Mouse (Mus musculus) small intestine, adult 2 months (tissue): ENCODE results near the gene Rapgef4. TPM values are rescaled to one million over a fixed set of nuclear protein-coding genes. Genes with fewer than 3 reads are reported as not detected.
A peak's percentile ranks its signal among the peaks of the same experiment; 100 is the strongest.

Experiments used
- H3K27ac ChIP-seq: fragments of 200-500 bp; 2 replicates; pipeline ENCODE4 v1.5.1; 2012; ENCODE audit warnings: low read depth, low read length, control low read depth, inconsistent platforms; ENCODE audit not compliant: insufficient read depth
- H3K27me3 ChIP-seq: fragments of 200-500 bp; 2 replicates; pipeline ENCODE4 v1.6.1; 2012; ENCODE audit warnings: mild to moderate bottlenecking, moderate library complexity, low read length, inconsistent platforms; ENCODE audit not compliant: control insufficient read depth, insufficient read depth
- H3K36me3 ChIP-seq: fragments of 200-500 bp; 2 replicates; pipeline ENCODE4 v1.6.1; 2012; ENCODE audit warnings: mild to moderate bottlenecking, low read length, control low read depth, inconsistent platforms; ENCODE audit not compliant: control insufficient read depth, insufficient read depth
- H3K4me1 ChIP-seq: fragments of 200-500 bp; 2 replicates; pipeline ENCODE4 v1.6.1; 2012; ENCODE audit warnings: low read length, inconsistent platforms, mixed read lengths; ENCODE audit not compliant: control insufficient read depth, insufficient read depth, insufficient read length
- H3K4me3 ChIP-seq: fragments of 200-500 bp; 2 replicates; pipeline ENCODE4 v1.5.1; 2012; ENCODE audit warnings: low read depth, mild to moderate bottlenecking, control low read depth, inconsistent platforms, low read length, moderate library complexity
- CTCF ChIP-seq: fragments of 200-500 bp; IDR thresholded peaks from 2 replicates; pipeline ENCODE4 v1.5.1; 2012; ENCODE audit warnings: low read depth, mild to moderate bottlenecking, control low read depth, inconsistent platforms, low read length, moderate library complexity, mixed read lengths; ENCODE audit not compliant: insufficient replicate concordance, insufficient read length; ENCODE audit errors: extremely low read depth
- POLR2A ChIP-seq: fragments of 200-500 bp; IDR thresholded peaks from 2 replicates; pipeline ENCODE4 v1.6.1; 2012; ENCODE audit warnings: low read depth, mild to moderate bottlenecking, control low read depth, inconsistent platforms, low read length, moderate library complexity
- WGBS: fragments of 180-500 bp; shearing (Covaris S2); methylation state at CpG from one replicate; pipeline ENCODE4 v1.1.7; 2018; 5-methylcytosine and 5-hydroxymethylcytosine counted together
- polyA plus RNA-seq: library from polyadenylated mRNA; depleted of rRNA; stranded (reverse); fragments of >200 nt; gene quantifications from 2 replicates; pipeline ENCODE4 v1.2.3, GENCODE M21; 2012

Rapgef4 gene
- polyA plus RNA-seq, 1 experiment: 2.7 TPM

GRCm38 (mm10) chr2:72117138-72118011 lies 136.3 kb downstream of the Rapgef4 start:
- WGBS: 65% methylated on average over 15 of the region's 15 CpGs
- H3K27ac ChIP-seq: peak overlapping the region; percentile 55
- H3K4me3 ChIP-seq: no peak overlapping the region
- TF ChIP-seq CTCF (no peak), POLR2A (no peak)
- no peaks in the 10 kb centered on the region for H3K36me3 ChIP-seq
- peaks cover 8% of the 10 kb centered on the region; the same call in 1 of the 2 replicates for H3K4me1 ChIP-seq
- H3K27me3 ChIP-seq: no peaks in the 10 kb centered on the region

- Histone ChIP-seq H3K4me3 (no peak overlapping the region), H3K27me3 (no peaks in the 10 kb centered on the region), H3K27ac (no peak overlapping the region), H3K36me3 (no peaks in the 10 kb centered on the region), H3K4me1 (no peaks in the 10 kb centered on the region)
- WGBS: 65% methylated on average over 6 of the region's 6 CpGs
- no peak for TF ChIP-seq POLR2A
- TF ChIP-seq CTCF: no peak
Measured at GRCm38 (mm10) chr2:72120211-72120610, 139.2 kb downstream of the Rapgef4 start.

- H3K27me3 ChIP-seq: no peaks in the 10 kb centered on the region
- TF ChIP-seq POLR2A (no peak), CTCF (no peak)
- no peak overlapping the region for H3K27ac ChIP-seq
- no peaks in the 10 kb centered on the region for H3K4me1 ChIP-seq
- WGBS: 95% methylated on average over 14 of the region's 14 CpGs
- H3K4me3 ChIP-seq: no peak overlapping the region
- H3K36me3 ChIP-seq: no peaks in the 10 kb centered on the region
Measured at GRCm38 (mm10) chr2:72122410-72123223, 141.6 kb downstream of the Rapgef4 start.

DNA sequence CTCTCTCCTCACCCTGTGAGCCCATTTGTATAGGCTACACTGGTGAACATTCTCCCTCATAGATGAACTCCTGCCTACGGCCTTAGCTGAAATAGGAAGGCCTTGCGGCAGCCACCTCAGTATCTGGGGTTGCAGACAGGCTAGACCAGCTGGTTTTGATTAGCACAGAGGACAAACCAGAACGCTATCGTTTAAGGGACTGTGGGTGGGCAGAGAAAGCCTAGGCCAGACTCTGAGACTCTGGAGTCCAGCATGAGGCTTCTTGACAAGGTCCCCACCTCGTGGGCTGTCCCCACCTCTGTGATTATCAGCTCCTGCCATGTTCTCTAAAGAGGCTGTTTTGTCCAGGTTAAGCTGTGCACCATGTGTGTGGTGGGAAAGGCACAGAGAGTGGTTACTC lies 142.8 kb downstream of the Rapgef4 start:
- no peaks in the 10 kb centered on the region for H3K36me3 ChIP-seq
- no peaks in the 10 kb centered on the region for H3K27me3 ChIP-seq
- no peak overlapping the region for H3K27ac ChIP-seq
- TF ChIP-seq CTCF (no peak), POLR2A (no peak)
- 85% methylated on average over 5 of the region's 5 CpGs for WGBS
- no peak overlapping the region for H3K4me3 ChIP-seq
- no peaks in the 10 kb centered on the region for H3K4me1 ChIP-seq

DNA sequence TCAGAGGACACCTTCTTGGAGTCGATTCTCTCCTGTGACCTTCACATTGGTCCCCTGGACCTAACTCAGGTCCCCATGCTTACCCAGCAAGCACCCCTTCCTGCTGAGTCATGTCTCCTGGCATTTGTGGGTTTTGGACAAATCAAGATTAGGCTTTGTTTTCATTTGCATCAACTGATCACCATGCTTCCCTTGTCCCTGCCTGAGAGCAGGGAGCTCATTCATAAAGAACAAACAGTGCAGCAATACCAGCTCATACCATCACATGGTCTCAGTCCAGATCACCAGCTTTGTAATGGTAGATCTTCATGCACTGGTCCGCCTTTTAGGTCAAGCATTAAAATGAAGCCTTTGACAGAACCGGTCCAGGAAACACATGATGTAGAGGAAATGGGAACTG lies 144.7 kb downstream of the Rapgef4 start:
- H3K27ac ChIP-seq: no peak overlapping the region
- H3K27me3 ChIP-seq: no peaks in the 10 kb centered on the region; the same call in 1 of the 2 replicates
- no peaks in the 10 kb centered on the region for H3K4me1 ChIP-seq
- H3K36me3 ChIP-seq: no peaks in the 10 kb centered on the region
- TF ChIP-seq CTCF (no peak), POLR2A (no peak)
- no peak overlapping the region for H3K4me3 ChIP-seq
- 63% methylated on average over 3 of the region's 3 CpGs for WGBS

DNA sequence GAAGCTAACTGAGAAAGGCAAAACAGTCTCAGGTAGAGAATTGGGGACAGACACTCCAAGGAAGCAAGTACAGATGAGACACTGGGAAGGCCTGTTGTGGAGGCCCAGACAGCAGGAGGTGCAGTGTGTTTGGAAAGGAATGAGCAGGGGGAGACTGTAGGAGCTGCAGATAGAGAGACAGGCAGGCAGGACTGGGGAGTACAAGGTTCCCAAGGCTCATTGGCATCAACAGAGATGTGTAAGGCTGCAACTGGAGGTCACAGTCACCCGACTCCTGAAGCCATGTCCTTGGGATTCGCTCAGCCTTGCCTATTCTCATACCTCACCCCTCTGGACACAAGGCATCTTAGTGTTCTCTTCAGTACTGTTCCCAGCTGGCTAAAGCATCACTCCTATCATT lies 145.4 kb downstream of the Rapgef4 start:
- Histone ChIP-seq H3K27me3 (no peaks in the 10 kb centered on the region; the same call in 1 of the 2 replicates), H3K4me1 (no peaks in the 10 kb centered on the region), H3K4me3 (no peak overlapping the region), H3K36me3 (no peaks in the 10 kb centered on the region), H3K27ac (no peak overlapping the region)
- WGBS: 87% methylated on average over 2 of the region's 2 CpGs
- no peak for TF ChIP-seq POLR2A
- TF ChIP-seq CTCF: no peak

- no peak for TF ChIP-seq POLR2A
- no peak for TF ChIP-seq CTCF
- Histone ChIP-seq H3K4me1 (no peaks in the 10 kb centered on the region), H3K36me3 (no peaks in the 10 kb centered on the region), H3K27me3 (no peaks in the 10 kb centered on the region; the same call in 1 of the 2 replicates), H3K4me3 (no peak overlapping the region), H3K27ac (no peak overlapping the region)
- 85% methylated on average over 8 of the region's 8 CpGs for WGBS
Measured at GRCm38 (mm10) chr2:72129612-72130311, 148.7 kb downstream of the Rapgef4 start.
